Mouse (Mus musculus) urinary bladder, adult 18-20 months (tissue): ENCODE results near the gene Olfr329-ps.
"Not testable (repeated sequence)": the region's sequence is repeated elsewhere in the genome, so short reads cannot be mapped to it uniquely, and the experiment has no call there.

Experiments used
- DNase-seq, 2 experiments: peaks; one replicate each; pipeline ENCODE4 v3.0.0; 2022; ENCODE audit warnings: low spot score in 2 of 2, mixed read lengths in 2 of 2

The Olfr329-ps gene

GRCm38 (mm10) chr11:58546322-58546721 is at the start of gene Olfr329-ps:
Olfr329-ps (minus strand) TSS chr11:58546422.
- no peak for DNase-seq

- no peak for DNase-seq
These were observed 48.6 kb upstream of the Olfr329-ps start, which contains the start of gene Olfr324 for GRCm38 (mm10) chr11:58594814-58595213. Olfr324 (plus strand) TSS chr11:58595114.

- DNase-seq, result no peak
These were observed 42.5 kb upstream of the Olfr329-ps start for GRCm38 (mm10) chr11:58588620-58589250.

- peak in 1 of 2 experiments; percentile 26 for DNase-seq
These were observed 41.7 kb upstream of the Olfr329-ps start for GRCm38 (mm10) chr11:58587898-58588348.

GRCm38 (mm10) chr11:58578636-58579035 is 32.4 kb upstream of the Olfr329-ps start:
- DNase-seq, result no peak

- no peak for DNase-seq
These were observed 31.2 kb upstream of the Olfr329-ps start, which contains the start of gene Olfr325 for GRCm38 (mm10) chr11:58577430-58577829. Olfr325 (plus strand) TSS chr11:58577730.

GRCm38 (mm10) chr11:58570405-58570804 is 24.2 kb upstream of the Olfr329-ps start, which contains the start of gene Olfr224:
Olfr224 (minus strand) TSS chr11:58570553.
- no peak for DNase-seq

GRCm38 (mm10) chr11:58555536-58555935 is 9.3 kb upstream of the Olfr329-ps start, which contains the start of gene Olfr328:
Olfr328 (minus strand) TSS chr11:58555636.
- DNase-seq, result no peak

GRCm38 (mm10) chr11:58534736-58535135 is 11.5 kb downstream of the Olfr329-ps start, which contains the start of gene Olfr330:
Olfr330 (minus strand) TSS chr11:58534836.
- DNase-seq, result not testable (repeated sequence)

GRCm38 (mm10) chr11:58519756-58520155 is 26.5 kb downstream of the Olfr329-ps start:
- DNase-seq, result peak in 1 of 2 experiments; percentile 13

GRCm38 (mm10) chr11:58518916-58519315 is 27.3 kb downstream of the Olfr329-ps start:
- peak; percentile 38 to 72 for DNase-seq

- DNase-seq, result not testable (repeated sequence)
These were observed 37.2 kb downstream of the Olfr329-ps start for GRCm38 (mm10) chr11:58509058-58509457.

GRCm38 (mm10) chr11:58502472-58502871 is 43.8 kb downstream of the Olfr329-ps start, which contains the start of gene Olfr331:
Olfr331 (minus strand) TSS chr11:58502572.
- DNase-seq, result not testable (repeated sequence)

- DNase-seq, result no peak
These were observed 46.9 kb downstream of the Olfr329-ps start for GRCm38 (mm10) chr11:58499290-58499689.

GRCm38 (mm10) chr11:58498761-58499160 is 47.5 kb downstream of the Olfr329-ps start:
- no peak for DNase-seq

- DNase-seq, result no peak
These were observed 53.8 kb downstream of the Olfr329-ps start, which contains the start of gene Olfr332 for GRCm38 (mm10) chr11:58492455-58492854. Olfr332 (minus strand) TSS chr11:58492555.
